21 mouse cellular contexts compared by ENCODE assay signal in genomic region chr6:92162724-92163123, GRCm38 (mm10). TPM values are rescaled to one million over a fixed set of nuclear protein-coding genes. Genes with fewer than 3 reads are reported as not detected.
DNase-seq lines count a peak whose midpoint lies in the region; ATAC-seq and TF ChIP-seq lines count a peak whose summit lies in the region.
"Had no signal": no experiment of that assay in that cellular context is flagged by ENCODE, and none has a peak within 500 bp of the region (broad histone marks: within the 10 kb centered on the region; RNA-seq: fewer than 3 reads in every experiment).

No protein-coding gene starts in this region.

- no peak for TF ChIP-seq POLR2A in lung, adult 2 months (IDR thresholded peaks at IDR 0.05; ENCODE audit: borderline replicate concordance, extremely low read depth, low read depth, low read length)

- H3K36me3 ChIP-seq in lung, postnatal 0 days (ENCODE audit: insufficient read depth, low read length) = peaks cover 35% of the 10 kb centered on the region; the same call in 1 of the 2 replicates

- H3K4me1 ChIP-seq in lung, postnatal 0 days (ENCODE audit: insufficient read depth, low read depth, low read length) = no peaks in the 10 kb centered on the region
- H3K4me1 ChIP-seq in lung, adult 2 months (ENCODE audit: control insufficient read depth, insufficient read depth, low read length) = no peaks in the 10 kb centered on the region

- no peaks in the 10 kb centered on the region for H3K9me3 ChIP-seq in lung, postnatal 0 days (ENCODE audit: low read length)
- H3K9me3 ChIP-seq: G1E had no signal

- no peak overlapping the region for H3K27ac ChIP-seq in lung, postnatal 0 days (ENCODE audit: low read length)

- peak; percentile 71 for ATAC-seq in lung, postnatal 0 days
- ATAC-seq: activated CD4-positive, CD25-positive, alpha-beta regulatory T cell, adult 4 months; CD4-positive, CD25-positive, alpha-beta regulatory T cell, adult 4 months; Patski had no signal

- WGBS in lung, postnatal 0 days = 70% methylated on average over 1 of the region's 1 CpGs
- 74% methylated on average over 1 of the region's 1 CpGs for WGBS in lung, adult 2 months

- H3K4me3 ChIP-seq in lung, postnatal 0 days (ENCODE audit: low read depth, low read length) = no peak overlapping the region
- no peak overlapping the region for H3K4me3 ChIP-seq in lung, adult 2 months (replicated peaks; ENCODE audit: extremely low read depth, low read depth, low read length)

- TF ChIP-seq EP300 in lung, postnatal 0 days (IDR thresholded peaks at IDR 0.05) = 0 out of 2 replicates have a peak, but pooled peaks have one; percentile 7

- DNase-seq in lung, postnatal 0 days (ENCODE audit: low spot score) = peak; percentile 62
- no peak for DNase-seq in lung, adult 2 months
- DNase-seq in lung, postnatal 25 days (ENCODE audit: low spot score) = peak; percentile 29
- no peak for DNase-seq in lung, postnatal 14 days
- peak; percentile 34 for DNase-seq in lung, postnatal 36 days
- no peak for DNase-seq in lung, postnatal 4 days
- DNase-seq: adrenal gland, adult 2 months; adrenal gland, adult 8-10 months; adrenal gland, postnatal 10 days; adrenal gland, postnatal 14 days; adrenal gland, postnatal 25 days; adrenal gland, postnatal 36 days; B cell, adult 2 months; cerebellum, adult 11 months; cerebellum, adult 11-12 months; cerebellum, adult 18-20 months had no signal

- H3K4me2 ChIP-seq in lung, postnatal 0 days (replicated peaks; ENCODE audit: low read depth, low read length) = no peak overlapping the region

- no peak overlapping the region for H3K9ac ChIP-seq in lung, postnatal 0 days (replicated peaks; ENCODE audit: low read depth)

- no peaks in the 10 kb centered on the region for H3K27me3 ChIP-seq in lung, postnatal 0 days (replicated peaks; ENCODE audit: insufficient read depth, low read length)
- H3K27me3 ChIP-seq: CH12.LX, Patski had no signal

- no peak for TF ChIP-seq CTCF in lung, postnatal 0 days (IDR thresholded peaks at IDR 0.05)
- TF ChIP-seq CTCF in lung, adult 2 months (IDR thresholded peaks at IDR 0.05; ENCODE audit: insufficient read depth, low read length) = no peak

RNA-seq across cellular contexts. Expression of gene Mrps25, which starts 21.1 kb away (rescaled TPM):
- 26.5 and 33.9 TPM in 2 replicates for polyA plus RNA-seq in lung, postnatal 0 days (2015; fragmentation: Nextera tagmentation; extraction: Ambion mirVana)
- polyA plus RNA-seq in lung, adult 2 months (2012; rRNA removed) = 5.6 and 6.2 TPM in 2 replicates

RNA-seq across cellular contexts. Expression of gene Rbsn, which starts 52.0 kb away (rescaled TPM):
- 14.3 and 16.0 TPM in 2 replicates for polyA plus RNA-seq in lung, postnatal 0 days (2015; fragmentation: Nextera tagmentation; extraction: Ambion mirVana)
- polyA plus RNA-seq in lung, adult 2 months (2012; rRNA removed) = 9.7 and 13.3 TPM in 2 replicates

Comparison
In these comparisons a context has a peak if more than half of its experiments do, and no peak if none do; other contexts are left out.
1. DNase-seq: peak in lung, postnatal 0 days (single experiment), lung, postnatal 25 days (single experiment) and lung, postnatal 36 days (single experiment); none in lung, adult 2 months (single experiment), lung, postnatal 14 days (single experiment) and lung, postnatal 4 days (0 of 2).